Mouse (Mus musculus): ENCODE results near the gene Gm20388. TPM values are rescaled to one million over a fixed set of nuclear protein-coding genes. Genes with fewer than 3 reads are reported as not detected.
A peak's percentile ranks its signal among the peaks of the same experiment; 100 is the strongest.
"Not testable (repeated sequence)": the region's sequence is repeated elsewhere in the genome, so short reads cannot be mapped to it uniquely, and the experiment has no call there.

Gene Gm20388
- polyA plus RNA-seq, 1 experiment from 2014 or later: 5.5 TPM

GRCm38 (mm10) chr8:123958130-123958529, 4047.5 kb downstream of the Gm20388 start:
- Histone ChIP-seq H3K27me3 (no peaks in the 10 kb centered on the region), H3K9me3 (no peaks in the 10 kb centered on the region), H3K9ac (no peak overlapping the region), H3K4me2 (no peak overlapping the region), H3K27ac (no peak overlapping the region), H3K4me3 (no peak overlapping the region), H3K36me3 (peaks cover 19% of the 10 kb centered on the region), H3K4me1 (no peaks in the 10 kb centered on the region)
- 64% methylated on average over 17 of the region's 17 CpGs for WGBS
- ATAC-seq (ENCODE audit: borderline replicate concordance, extremely low read depth, low FRiP score, low TSS enrichment): no peak

GRCm38 (mm10) chr8:123959473-123959872, 4048.8 kb downstream of the Gm20388 start:
- Histone ChIP-seq H3K4me2 (no peak overlapping the region), H3K9me3 (no peaks in the 10 kb centered on the region), H3K4me1 (no peaks in the 10 kb centered on the region), H3K4me3 (no peak overlapping the region), H3K27me3 (no peaks in the 10 kb centered on the region), H3K27ac (no peak overlapping the region), H3K36me3 (peaks cover 13% of the 10 kb centered on the region), H3K9ac (no peak overlapping the region)
- ATAC-seq (ENCODE audit: borderline replicate concordance, extremely low read depth, low FRiP score, low TSS enrichment): no peak
- 89% methylated on average over 6 of the region's 6 CpGs for WGBS

GRCm38 (mm10) chr8:123960056-123960455, 4049.4 kb downstream of the Gm20388 start:
- Histone ChIP-seq H3K9me3 (no peaks in the 10 kb centered on the region), H3K4me2 (no peak overlapping the region), H3K27me3 (no peaks in the 10 kb centered on the region), H3K4me1 (no peaks in the 10 kb centered on the region), H3K9ac (no peak overlapping the region), H3K36me3 (peaks cover 11% of the 10 kb centered on the region), H3K27ac (no peak overlapping the region), H3K4me3 (no peak overlapping the region)
- no peak for ATAC-seq (ENCODE audit: borderline replicate concordance, extremely low read depth, low FRiP score, low TSS enrichment)
- 83% methylated on average over 9 of the region's 9 CpGs for WGBS

GRCm38 (mm10) chr8:123960556-123960955, 4049.9 kb downstream of the Gm20388 start:
- not testable (repeated sequence) for H3K27ac ChIP-seq; H3K4me2 ChIP-seq; H3K9ac ChIP-seq; H3K4me3 ChIP-seq; H3K27me3 ChIP-seq; H3K4me1 ChIP-seq; ATAC-seq (ENCODE audit: borderline replicate concordance, extremely low read depth, low FRiP score, low TSS enrichment); H3K9me3 ChIP-seq
- peaks cover 11% of the 10 kb centered on the region for H3K36me3 ChIP-seq
- WGBS: 54% methylated on average over 5 of the region's 5 CpGs

GRCm38 (mm10) chr8:123961371-123961770, 4050.7 kb downstream of the Gm20388 start:
- Histone ChIP-seq H3K9ac (no peak overlapping the region), H3K4me3 (no peak overlapping the region), H3K4me2 (no peak overlapping the region), H3K9me3 (no peaks in the 10 kb centered on the region), H3K27me3 (no peaks in the 10 kb centered on the region), H3K27ac (no peak overlapping the region), H3K36me3 (peaks cover 11% of the 10 kb centered on the region), H3K4me1 (no peaks in the 10 kb centered on the region)
- WGBS: 56% methylated on average over 1 of the region's 1 CpGs
- no peak for ATAC-seq (ENCODE audit: borderline replicate concordance, extremely low read depth, low FRiP score, low TSS enrichment)

GRCm38 (mm10) chr8:123966896-123967295, 4056.3 kb downstream of the Gm20388 start:
- Histone ChIP-seq H3K4me1 (no peaks in the 10 kb centered on the region), H3K36me3 (peaks cover 4% of the 10 kb centered on the region; the same call in 1 of the 2 replicates), H3K9ac (no peak overlapping the region), H3K9me3 (no peaks in the 10 kb centered on the region), H3K27me3 (no peaks in the 10 kb centered on the region), H3K4me3 (no peak overlapping the region), H3K27ac (no peak overlapping the region), H3K4me2 (no peak overlapping the region)
- 62% methylated on average over 2 of the region's 2 CpGs for WGBS
- no peak for ATAC-seq (ENCODE audit: borderline replicate concordance, extremely low read depth, low FRiP score, low TSS enrichment)

GRCm38 (mm10) chr8:123973495-123973894, 4062.9 kb downstream of the Gm20388 start:
- no peak overlapping the region for H3K9ac ChIP-seq
- H3K4me2 ChIP-seq: no peak overlapping the region
- ATAC-seq (ENCODE audit: borderline replicate concordance, extremely low read depth, low FRiP score, low TSS enrichment): no peak
- no peak overlapping the region for H3K27ac ChIP-seq
- no peaks in the 10 kb centered on the region for H3K9me3 ChIP-seq
- H3K4me1 ChIP-seq: peaks cover 2% of the 10 kb centered on the region; the same call in 1 of the 2 replicates
- H3K4me3 ChIP-seq: no peak overlapping the region
- no peaks in the 10 kb centered on the region for H3K36me3 ChIP-seq
- 85% methylated on average over 1 of the region's 1 CpGs for WGBS
- no peaks in the 10 kb centered on the region for H3K27me3 ChIP-seq

GRCm38 (mm10) chr8:123977499-123977898, 4066.9 kb downstream of the Gm20388 start:
- no peak overlapping the region for H3K9ac ChIP-seq
- H3K36me3 ChIP-seq: no peaks in the 10 kb centered on the region
- H3K9me3 ChIP-seq: no peaks in the 10 kb centered on the region
- peaks cover 18% of the 10 kb centered on the region for H3K4me1 ChIP-seq
- H3K4me3 ChIP-seq: no peak overlapping the region
- ATAC-seq (ENCODE audit: borderline replicate concordance, extremely low read depth, low FRiP score, low TSS enrichment): no peak
- no peak overlapping the region for H3K4me2 ChIP-seq
- no peak overlapping the region for H3K27ac ChIP-seq
- 79% methylated on average over 4 of the region's 4 CpGs for WGBS
- H3K27me3 ChIP-seq: no peaks in the 10 kb centered on the region

- peak overlapping the region; percentile 21 for H3K4me2 ChIP-seq
- no peak overlapping the region for H3K9ac ChIP-seq
- no peaks in the 10 kb centered on the region for H3K36me3 ChIP-seq
- no peak overlapping the region for H3K4me3 ChIP-seq
- H3K27ac ChIP-seq: peak overlapping the region; percentile 78
- no peaks in the 10 kb centered on the region for H3K9me3 ChIP-seq
- WGBS: 34% methylated on average over 14 of the region's 14 CpGs
- ATAC-seq (ENCODE audit: borderline replicate concordance, extremely low read depth, low FRiP score, low TSS enrichment): no peak
- no peaks in the 10 kb centered on the region for H3K27me3 ChIP-seq
- H3K4me1 ChIP-seq: peaks cover 18% of the 10 kb centered on the region
These were observed 4067.7 kb downstream of the Gm20388 start for GRCm38 (mm10) chr8:123978166-123978838.

- 57% methylated on average over 8 of the region's 8 CpGs for WGBS
- H3K36me3 ChIP-seq: no peaks in the 10 kb centered on the region
- H3K4me3 ChIP-seq: no peak overlapping the region
- peak overlapping the region; percentile 21; the same call in 1 of the 2 replicates for H3K4me2 ChIP-seq
- no peak overlapping the region for H3K9ac ChIP-seq
- no peaks in the 10 kb centered on the region for H3K27me3 ChIP-seq
- peak; percentile 4; the same call in 1 of the 2 replicates for ATAC-seq (ENCODE audit: borderline replicate concordance, extremely low read depth, low FRiP score, low TSS enrichment)
- H3K27ac ChIP-seq: peak overlapping the region; percentile 78
- no peaks in the 10 kb centered on the region for H3K9me3 ChIP-seq
- H3K4me1 ChIP-seq: peaks cover 18% of the 10 kb centered on the region
These were observed 4068.3 kb downstream of the Gm20388 start for GRCm38 (mm10) chr8:123978926-123979325.

- Histone ChIP-seq H3K27me3 (no peaks in the 10 kb centered on the region), H3K9me3 (no peaks in the 10 kb centered on the region), H3K4me3 (no peak overlapping the region), H3K4me1 (peaks cover 18% of the 10 kb centered on the region), H3K36me3 (no peaks in the 10 kb centered on the region), H3K9ac (no peak overlapping the region), H3K4me2 (no peak overlapping the region), H3K27ac (no peak overlapping the region)
- 67% methylated on average over 4 of the region's 4 CpGs for WGBS
- no peak for ATAC-seq (ENCODE audit: borderline replicate concordance, extremely low read depth, low FRiP score, low TSS enrichment)
These were observed 4069.6 kb downstream of the Gm20388 start for GRCm38 (mm10) chr8:123980239-123980638.

GRCm38 (mm10) chr8:123981674-123982073, 4071.0 kb downstream of the Gm20388 start:
- Histone ChIP-seq H3K27me3 (no peaks in the 10 kb centered on the region), H3K4me2 (peak overlapping the region; percentile 97), H3K4me3 (peak overlapping the region; percentile 85), H3K9ac (no peak overlapping the region), H3K9me3 (no peaks in the 10 kb centered on the region), H3K4me1 (peaks cover 18% of the 10 kb centered on the region), H3K27ac (no peak overlapping the region), H3K36me3 (no peaks in the 10 kb centered on the region)
- 40% methylated on average over 4 of the region's 4 CpGs for WGBS
- ATAC-seq (ENCODE audit: borderline replicate concordance, extremely low read depth, low FRiP score, low TSS enrichment): no peak

Data from lung, embryonic 15.5 days (tissue).